Mouse (Mus musculus) heart, adult 11 months (tissue): ENCODE data around the gene Hacd1.
"Not testable (repeated sequence)": the region's sequence is repeated elsewhere in the genome, so short reads cannot be mapped to it uniquely, and the experiment has no call there.

Source experiments
- DNase-seq: peaks from one replicate; pipeline ENCODE4 v3.0.0; 2022

The Hacd1 gene

GRCm38 (mm10) chr2:14055566-14056331 is at the start of gene Hacd1:
Hacd1 (minus strand) TSS chr2:14056135.
- DNase-seq = peak; percentile 99

- DNase-seq = no peak
Measured at GRCm38 (mm10) chr2:14103924-14104323, 48.0 kb upstream of the Hacd1 start.

GRCm38 (mm10) chr2:14102603-14103002 is 46.7 kb upstream of the Hacd1 start:
- peak; percentile 59 for DNase-seq

GRCm38 (mm10) chr2:14100533-14100932 is 44.6 kb upstream of the Hacd1 start:
- DNase-seq = no peak

GRCm38 (mm10) chr2:14078527-14078926 is 22.6 kb upstream of the Hacd1 start:
- DNase-seq = not testable (repeated sequence)

GRCm38 (mm10) chr2:14074221-14074901 is 18.4 kb upstream of the Hacd1 start:
- DNase-seq = peak; percentile 98

- peak; percentile 99 for DNase-seq
Measured at GRCm38 (mm10) chr2:14073362-14074220, 17.7 kb upstream of the Hacd1 start, which contains the start of gene Stam. Stam (plus strand) TSS chr2:14074098.

- no peak for DNase-seq
Measured at GRCm38 (mm10) chr2:14073008-14073361, 17.1 kb upstream of the Hacd1 start.

- no peak for DNase-seq
Measured at GRCm38 (mm10) chr2:14070466-14070865, 14.5 kb upstream of the Hacd1 start.

- no peak for DNase-seq
Measured at GRCm38 (mm10) chr2:14069027-14069426, 13.1 kb upstream of the Hacd1 start.

GRCm38 (mm10) chr2:14065704-14066650 is 10.0 kb upstream of the Hacd1 start:
- DNase-seq = no peak

GRCm38 (mm10) chr2:14055168-14055565 is 768 bp downstream of the Hacd1 start:
- peak; percentile 96 for DNase-seq

- DNase-seq = no peak
Measured at GRCm38 (mm10) chr2:14054716-14055115, 1.2 kb downstream of the Hacd1 start.

GRCm38 (mm10) chr2:14054163-14054562 is 1.8 kb downstream of the Hacd1 start:
- no peak for DNase-seq

GRCm38 (mm10) chr2:14053618-14054017 is 2.3 kb downstream of the Hacd1 start:
- DNase-seq = no peak

- no peak for DNase-seq
Measured at GRCm38 (mm10) chr2:14048808-14049207, 7.1 kb downstream of the Hacd1 start.

- DNase-seq = no peak
Measured at GRCm38 (mm10) chr2:14048381-14048780, 7.6 kb downstream of the Hacd1 start.

- DNase-seq = no peak
Measured at GRCm38 (mm10) chr2:14043577-14044170, 12.3 kb downstream of the Hacd1 start.

GRCm38 (mm10) chr2:14043011-14043410 is 12.9 kb downstream of the Hacd1 start:
- DNase-seq = no peak

GRCm38 (mm10) chr2:14041249-14041648 is 14.7 kb downstream of the Hacd1 start:
- no peak for DNase-seq

GRCm38 (mm10) chr2:14019228-14019627 is 36.7 kb downstream of the Hacd1 start:
- no peak for DNase-seq

- DNase-seq = no peak
Measured at GRCm38 (mm10) chr2:14005121-14005520, 50.8 kb downstream of the Hacd1 start.
